Mouse (Mus musculus) heart, embryonic 10.5 days (tissue): ENCODE results near the gene Brd2. TPM values are rescaled to one million over a fixed set of nuclear protein-coding genes. Genes with fewer than 3 reads are reported as not detected.
"Not testable (repeated sequence)": the region's sequence is repeated elsewhere in the genome, so short reads cannot be mapped to it uniquely, and the experiment has no call there.

ENCODE experiments used
- DNase-seq: peaks from one replicate; pipeline ENCODE4 v3.0.0-alpha.2; 2017; ENCODE audit warnings: low spot score
- H3K27ac ChIP-seq: fragments of 300-500 bp; sonication (generic); 2 replicates; pipeline ENCODE4 v1.5.1; 2016; ENCODE audit warnings: mild to moderate bottlenecking
- H3K27me3 ChIP-seq: fragments of 300-500 bp; sonication (generic); 2 replicates; pipeline ENCODE4 v1.6.1; 2016; ENCODE audit warnings: mild to moderate bottlenecking; ENCODE audit not compliant: poor library complexity, insufficient read depth, severe bottlenecking
- H3K36me3 ChIP-seq: fragments of 300-500 bp; sonication (generic); 2 replicates; pipeline ENCODE4 v1.6.1; 2016; ENCODE audit warnings: mild to moderate bottlenecking, moderate library complexity
- H3K4me1 ChIP-seq: fragments of 300-500 bp; sonication (generic); 2 replicates; pipeline ENCODE4 v1.6.1; 2016; ENCODE audit warnings: mild to moderate bottlenecking
- H3K4me3 ChIP-seq: fragments of 300-500 bp; sonication (generic); 2 replicates; pipeline ENCODE4 v1.5.1; 2016; ENCODE audit warnings: mild to moderate bottlenecking, moderate library complexity
- H3K9me3 ChIP-seq: fragments of 300-500 bp; sonication (generic); 2 replicates; pipeline ENCODE4 v1.6.1; 2016; ENCODE audit warnings: mild to moderate bottlenecking, moderate library complexity
- WGBS: fragments of 180-500 bp; shearing (Covaris S2); methylation state at CpG from one replicate; pipeline ENCODE4 v1.1.7; 2016; 5-methylcytosine and 5-hydroxymethylcytosine counted together
- polyA plus RNA-seq: library from polyadenylated mRNA; unstranded; fragments of >200 nt; fragmentation: Nextera tagmentation; extraction: Ambion mirVana; gene quantifications from 2 replicates; pipeline ENCODE4 v1.2.1, GENCODE M21; 2016

Brd2 gene
- 77.6 and 101 TPM in 2 replicates for polyA plus RNA-seq

DNA sequence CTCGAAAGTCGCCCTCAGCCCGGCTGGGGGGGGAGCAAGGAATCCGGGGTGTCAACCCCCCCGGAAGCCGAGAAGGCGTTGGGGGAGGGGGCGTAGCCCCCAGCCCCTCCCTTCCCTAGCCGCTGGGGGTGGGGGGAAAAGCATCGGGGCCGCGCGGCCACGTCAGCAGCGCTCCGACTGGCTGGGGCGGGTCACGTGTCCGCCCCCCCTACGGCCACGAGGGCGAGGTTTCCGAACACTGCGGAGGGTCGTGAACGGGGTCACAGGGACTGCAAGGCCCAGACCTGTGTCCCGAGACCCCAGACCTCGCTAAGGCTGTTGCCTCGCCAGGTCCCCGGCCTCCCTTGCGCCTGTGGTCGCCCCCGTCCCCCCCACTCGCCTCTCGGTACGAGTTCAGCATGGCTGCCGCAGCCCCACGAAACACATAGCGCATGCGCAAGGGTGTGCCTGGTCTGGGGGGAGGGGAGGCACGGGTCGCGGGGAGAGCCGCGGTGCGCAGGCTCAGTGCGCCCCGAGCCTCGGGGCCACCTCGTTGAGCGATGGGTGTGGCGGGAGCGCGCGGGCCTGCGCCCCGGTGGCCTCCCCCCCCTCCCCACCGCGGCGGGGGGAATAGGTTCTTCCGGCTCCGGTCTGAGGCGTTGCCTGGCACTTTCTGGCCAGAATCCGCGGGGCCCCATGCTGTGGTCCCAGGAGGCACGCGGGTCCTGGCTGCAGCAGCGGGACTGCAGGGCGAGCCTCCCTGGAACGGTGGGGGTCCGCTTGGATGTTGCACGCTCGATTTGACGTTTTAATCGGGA is at the start of gene Brd2:
Brd2 (minus strand) TSS at position 447 of the 797 bp plus-strand sequence.
- no peaks in the 10 kb centered on the region for H3K9me3 ChIP-seq
- peak; percentile 98 for DNase-seq
- H3K4me1 ChIP-seq: peaks cover 21% of the 10 kb centered on the region
- peaks cover 29% of the 10 kb centered on the region for H3K36me3 ChIP-seq
- under 1% methylated on average over 72 of the region's 75 CpGs for WGBS
- H3K27ac ChIP-seq: peak within 1 kb of the TSS; percentile 98
- no peaks in the 10 kb centered on the region for H3K27me3 ChIP-seq
- peak within 1 kb of the TSS; percentile 83 for H3K4me3 ChIP-seq

DNA sequence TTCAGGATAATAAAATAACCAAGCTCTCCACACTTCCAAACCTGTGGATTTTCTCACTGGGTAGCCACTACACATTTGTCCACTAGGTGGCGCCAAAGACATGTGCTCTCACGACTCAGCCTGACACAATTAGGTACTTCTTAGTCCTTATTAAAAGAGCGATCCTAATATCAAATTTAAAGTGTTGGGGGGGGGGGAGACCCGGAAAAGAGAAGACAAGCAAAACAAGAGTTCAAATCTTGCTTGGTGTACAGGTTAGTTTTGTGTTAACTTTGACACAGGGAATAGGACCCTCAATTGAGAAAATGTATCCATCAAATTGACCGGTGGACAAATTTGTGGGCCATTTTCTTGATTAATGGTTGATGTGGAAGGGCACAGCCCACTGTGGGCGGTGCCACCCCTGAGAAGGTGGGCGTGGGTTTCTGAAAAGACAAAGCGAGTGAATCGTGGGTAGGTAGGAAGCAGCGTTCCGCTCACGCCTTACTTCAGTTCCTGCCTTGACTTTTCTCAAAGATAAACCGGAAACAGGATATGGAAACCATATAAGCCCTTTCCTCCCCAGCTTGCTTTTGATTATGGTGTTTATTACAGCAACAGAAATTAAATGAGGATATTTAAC is 48.6 kb upstream of the Brd2 start:
- 0 out of 2 replicates have a peak, but pooled peaks cover 4% of the 10 kb centered on the region for H3K27me3 ChIP-seq
- peak; percentile 78 for DNase-seq
- H3K27ac ChIP-seq: no peak overlapping the region
- no peak overlapping the region for H3K4me3 ChIP-seq
- no peaks in the 10 kb centered on the region for H3K4me1 ChIP-seq
- 39% methylated on average over 13 of the region's 13 CpGs for WGBS
- no peaks in the 10 kb centered on the region for H3K36me3 ChIP-seq
- 0 out of 2 replicates have a peak, but pooled peaks cover 2% of the 10 kb centered on the region for H3K9me3 ChIP-seq

- Histone ChIP-seq H3K4me1 (no peaks in the 10 kb centered on the region), H3K27ac (no peak overlapping the region), H3K4me3 (no peak overlapping the region), H3K36me3 (no peaks in the 10 kb centered on the region), H3K9me3 (0 out of 2 replicates have a peak, but pooled peaks cover 2% of the 10 kb centered on the region), H3K27me3 (0 out of 2 replicates have a peak, but pooled peaks cover 4% of the 10 kb centered on the region)
- WGBS: 17% methylated on average over 4 of the region's 4 CpGs
- no peak for DNase-seq
Measured at GRCm38 (mm10) chr17:34170487-34170876, 48.0 kb upstream of the Brd2 start.

GRCm38 (mm10) chr17:34169279-34169678 is 46.8 kb upstream of the Brd2 start:
- H3K27me3 ChIP-seq: 0 out of 2 replicates have a peak, but pooled peaks cover 4% of the 10 kb centered on the region
- H3K9me3 ChIP-seq: 0 out of 2 replicates have a peak, but pooled peaks cover 2% of the 10 kb centered on the region
- H3K27ac ChIP-seq: no peak overlapping the region
- H3K36me3 ChIP-seq: no peaks in the 10 kb centered on the region
- no peak for DNase-seq
- no peaks in the 10 kb centered on the region for H3K4me1 ChIP-seq
- WGBS: 3% methylated on average over 2 of the region's 2 CpGs
- H3K4me3 ChIP-seq: no peak overlapping the region

DNA sequence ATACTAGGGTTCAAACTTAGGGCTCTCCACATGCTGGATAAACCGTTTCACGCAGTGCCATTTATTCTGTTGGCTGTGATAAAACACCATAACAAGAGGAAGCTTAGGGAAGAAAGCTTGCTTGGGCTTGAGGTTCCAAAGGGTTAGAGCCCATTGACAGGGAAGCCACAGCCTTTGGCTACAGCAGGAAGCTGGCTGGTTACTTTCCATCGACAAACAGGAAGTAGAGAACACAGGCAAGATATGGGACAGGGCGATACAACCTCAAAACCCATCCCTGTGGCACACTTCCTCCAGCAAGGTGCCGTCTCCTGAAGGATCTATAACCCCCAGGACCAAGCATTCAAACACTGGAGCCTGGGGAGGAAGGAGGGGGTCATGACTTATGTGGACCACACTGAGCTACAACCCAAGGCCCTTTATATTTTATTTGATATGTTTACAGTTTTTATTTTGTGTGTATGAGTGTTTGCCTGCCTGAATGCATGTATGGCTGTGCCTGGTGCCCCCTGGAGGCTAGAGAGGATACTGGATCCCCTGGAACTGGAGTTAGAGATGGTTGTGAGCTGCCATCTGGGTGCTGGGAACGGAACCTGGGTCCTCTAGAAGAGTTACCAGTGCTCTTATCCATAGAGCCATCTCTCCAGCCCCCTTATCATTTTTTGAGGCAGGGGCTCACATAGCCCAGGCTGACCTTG is 42.7 kb upstream of the Brd2 start:
- no peak for DNase-seq
- WGBS: 62% methylated on average over 6 of the region's 6 CpGs

GRCm38 (mm10) chr17:34164202-34164895 is 41.9 kb upstream of the Brd2 start:
- Histone ChIP-seq H3K9me3 (no peaks in the 10 kb centered on the region), H3K4me3 (no peak overlapping the region), H3K36me3 (no peaks in the 10 kb centered on the region), H3K27me3 (no peaks in the 10 kb centered on the region; the same call in 1 of the 2 replicates), H3K4me1 (no peaks in the 10 kb centered on the region), H3K27ac (no peak overlapping the region)
- WGBS: 42% methylated on average over 9 of the region's 9 CpGs
- no peak for DNase-seq

More for the DNA sequence above, 42.7 kb upstream of the Brd2 start:
- Histone ChIP-seq H3K36me3 (no peaks in the 10 kb centered on the region), H3K9me3 (no peaks in the 10 kb centered on the region), H3K4me1 (no peaks in the 10 kb centered on the region), H3K27ac (no peak overlapping the region), H3K4me3 (no peak overlapping the region), H3K27me3 (no peaks in the 10 kb centered on the region)

GRCm38 (mm10) chr17:34155534-34155933 is 33.1 kb upstream of the Brd2 start:
- WGBS: 49% methylated on average over 5 of the region's 5 CpGs
- H3K4me3 ChIP-seq: no peak overlapping the region

DNA sequence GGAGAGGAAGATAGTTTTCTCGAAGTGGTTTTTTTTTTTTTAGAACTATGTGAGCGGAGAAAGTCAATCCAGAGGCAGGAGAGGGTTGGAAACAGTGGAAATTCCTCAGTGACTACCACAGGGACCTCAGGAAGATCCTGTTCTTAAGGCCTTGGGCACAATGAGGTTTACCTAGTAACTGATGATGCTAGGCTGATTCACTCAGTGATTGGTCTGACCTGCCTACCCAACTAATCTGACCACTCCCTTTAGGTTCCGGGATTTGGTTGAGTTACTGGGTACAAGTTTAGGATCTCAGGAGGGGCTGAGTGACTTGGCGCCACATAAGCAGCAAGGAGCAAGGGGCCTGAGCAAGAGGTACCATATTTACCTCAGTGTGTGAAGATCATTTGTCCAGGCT is 30.5 kb upstream of the Brd2 start, which contains the start of gene H2-DMb1:
H2-DMb1 (plus strand) TSS at position 150 of the 400 bp plus-strand sequence.
- WGBS: 60% methylated on average over 4 of the region's 4 CpGs
- H3K4me3 ChIP-seq: no peak within 1 kb of the TSS
- no peak for DNase-seq
- no peak within 1 kb of the TSS for H3K27ac ChIP-seq
- no peaks in the 10 kb centered on the region for H3K9me3 ChIP-seq
- peaks cover 14% of the 10 kb centered on the region; the same call in 1 of the 2 replicates for H3K27me3 ChIP-seq
- H3K36me3 ChIP-seq: no peaks in the 10 kb centered on the region
- H3K4me1 ChIP-seq: no peaks in the 10 kb centered on the region

More at GRCm38 (mm10) chr17:34155534-34155933, 33.1 kb upstream of the Brd2 start:
- peaks cover 10% of the 10 kb centered on the region; the same call in 1 of the 2 replicates for H3K27me3 ChIP-seq
- H3K36me3 ChIP-seq: no peaks in the 10 kb centered on the region
- H3K9me3 ChIP-seq: no peaks in the 10 kb centered on the region
- H3K4me1 ChIP-seq: no peaks in the 10 kb centered on the region
- no peak overlapping the region for H3K27ac ChIP-seq
- no peak for DNase-seq

DNA sequence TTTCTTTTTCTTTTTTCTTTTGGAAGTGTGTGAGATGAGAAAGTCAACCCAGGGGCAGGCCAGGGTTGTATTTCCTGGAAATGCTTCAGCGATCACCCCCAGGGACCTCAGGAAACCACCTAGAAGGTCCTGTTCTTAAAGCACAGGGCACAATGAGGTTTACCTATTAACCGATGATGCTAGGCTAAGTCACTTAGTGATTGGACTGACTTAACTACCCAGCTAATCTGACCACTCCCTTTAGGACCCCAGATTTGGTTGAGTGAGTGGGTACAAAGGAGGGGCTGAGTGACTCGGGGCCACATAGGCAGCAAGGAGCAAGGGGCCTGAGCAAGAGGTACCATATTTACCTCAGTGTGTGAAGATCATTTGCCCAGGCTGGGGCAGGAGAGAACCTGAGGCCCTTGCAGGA is 22.5 kb upstream of the Brd2 start:
- Histone ChIP-seq H3K27ac (no peak overlapping the region), H3K4me3 (no peak overlapping the region), H3K36me3 (no peaks in the 10 kb centered on the region), H3K4me1 (peaks cover 11% of the 10 kb centered on the region), H3K27me3 (peaks cover 35% of the 10 kb centered on the region), H3K9me3 (no peaks in the 10 kb centered on the region)
- DNase-seq: no peak
- 70% methylated on average over 3 of the region's 3 CpGs for WGBS

GRCm38 (mm10) chr17:34144221-34144620 is 21.8 kb upstream of the Brd2 start:
- not testable (repeated sequence) for H3K27ac ChIP-seq, H3K36me3 ChIP-seq, H3K9me3 ChIP-seq, H3K4me3 ChIP-seq, DNase-seq
- WGBS: 90% methylated on average over 4 of the region's 4 CpGs
- peaks cover 41% of the 10 kb centered on the region for H3K27me3 ChIP-seq
- H3K4me1 ChIP-seq: peaks cover 18% of the 10 kb centered on the region

DNA sequence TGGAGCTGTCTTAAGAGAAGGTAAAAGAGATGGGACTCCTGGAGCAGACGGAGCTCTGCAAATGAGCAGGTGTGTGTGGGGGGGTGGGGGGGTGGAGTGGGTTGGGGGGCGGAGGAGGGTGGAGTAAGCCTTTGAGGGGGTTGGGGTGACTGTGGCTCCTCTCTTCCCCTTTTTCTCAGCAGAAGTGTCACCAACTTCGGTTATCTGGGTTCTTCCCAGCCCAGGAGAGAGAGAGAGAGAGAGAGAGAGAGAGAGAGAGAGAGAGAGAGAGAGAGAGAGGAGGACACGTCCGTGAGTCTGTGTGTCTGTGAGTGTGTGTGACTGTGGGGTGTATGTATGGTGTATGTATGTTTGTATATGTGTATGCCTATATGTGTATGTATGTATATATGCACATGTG is 21.0 kb upstream of the Brd2 start:
- Histone ChIP-seq H3K27ac (no peak overlapping the region), H3K4me1 (peaks cover 21% of the 10 kb centered on the region), H3K9me3 (no peaks in the 10 kb centered on the region), H3K36me3 (no peaks in the 10 kb centered on the region), H3K4me3 (no peak overlapping the region), H3K27me3 (peaks cover 48% of the 10 kb centered on the region)
- 71% methylated on average over 5 of the region's 5 CpGs for WGBS
- no peak for DNase-seq

DNA sequence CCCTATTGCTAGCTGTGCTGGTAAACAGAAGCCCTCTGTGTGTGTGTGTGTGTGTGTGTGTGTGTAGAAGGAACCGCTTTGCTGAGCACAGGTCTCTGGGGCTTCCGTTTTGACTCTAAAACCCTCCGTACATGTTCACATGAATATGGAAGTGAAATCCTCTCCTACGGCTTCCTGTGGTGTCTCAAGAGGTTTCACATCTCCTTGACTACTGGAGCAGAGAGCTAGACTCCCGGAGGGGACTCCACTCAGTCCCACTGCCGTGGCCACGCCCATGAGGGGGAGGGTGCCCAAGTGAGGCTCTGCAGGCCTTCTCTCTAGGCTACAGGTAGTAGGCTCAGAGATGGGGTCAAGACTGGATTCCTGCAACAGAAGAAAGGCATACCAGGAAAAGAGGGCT is 20.6 kb upstream of the Brd2 start, which contains the start of gene H2-DMb2:
H2-DMb2 (plus strand) TSS at position 275 of the 400 bp plus-strand sequence.
- Histone ChIP-seq H3K4me1 (peaks cover 21% of the 10 kb centered on the region), H3K4me3 (no peak within 1 kb of the TSS), H3K9me3 (no peaks in the 10 kb centered on the region), H3K36me3 (no peaks in the 10 kb centered on the region), H3K27ac (no peak within 1 kb of the TSS), H3K27me3 (peaks cover 53% of the 10 kb centered on the region)
- 41% methylated on average over 7 of the region's 7 CpGs for WGBS
- no peak for DNase-seq
